Mouse (Mus musculus): ENCODE data around the gene Ankrd13b. TPM values are rescaled to one million over a fixed set of nuclear protein-coding genes. Genes with fewer than 3 reads are reported as not detected.

Gene Ankrd13b
- total RNA-seq, 2 experiments from 2014 or later: 10.6 to 11.6 TPM

- DNase-seq (ENCODE audit: low spot score): peak; percentile 74
Measured at GRCm38 (mm10) chr11:77508068-77509021, 18.9 kb upstream of the Ankrd13b start.

- no peak for DNase-seq (ENCODE audit: low spot score)
Measured at GRCm38 (mm10) chr11:77507426-77507825, 17.9 kb upstream of the Ankrd13b start.

GRCm38 (mm10) chr11:77506941-77507340, 17.5 kb upstream of the Ankrd13b start:
- no peak for DNase-seq (ENCODE audit: low spot score)

GRCm38 (mm10) chr11:77506273-77506672, 16.8 kb upstream of the Ankrd13b start:
- DNase-seq (ENCODE audit: low spot score): no peak

GRCm38 (mm10) chr11:77505291-77505980, 16.0 kb upstream of the Ankrd13b start:
- DNase-seq (ENCODE audit: low spot score): no peak

GRCm38 (mm10) chr11:77504377-77504776, 14.9 kb upstream of the Ankrd13b start:
- no peak for DNase-seq (ENCODE audit: low spot score)

GRCm38 (mm10) chr11:77503511-77503910, 14.0 kb upstream of the Ankrd13b start:
- no peak for DNase-seq (ENCODE audit: low spot score)

- DNase-seq (ENCODE audit: low spot score): no peak
Measured at GRCm38 (mm10) chr11:77502481-77502880, 13.0 kb upstream of the Ankrd13b start.

- no peak for DNase-seq (ENCODE audit: low spot score)
Measured at GRCm38 (mm10) chr11:77501971-77502370, 12.5 kb upstream of the Ankrd13b start.

GRCm38 (mm10) chr11:77501392-77501791, 11.9 kb upstream of the Ankrd13b start:
- peak; percentile 86 for DNase-seq (ENCODE audit: low spot score)

- no peak for DNase-seq (ENCODE audit: low spot score)
Measured at GRCm38 (mm10) chr11:77500361-77501325, 11.2 kb upstream of the Ankrd13b start.

GRCm38 (mm10) chr11:77499354-77499753, 9.9 kb upstream of the Ankrd13b start:
- DNase-seq (ENCODE audit: low spot score): no peak

GRCm38 (mm10) chr11:77498261-77499139, 9.0 kb upstream of the Ankrd13b start:
- DNase-seq (ENCODE audit: low spot score): no peak

- DNase-seq (ENCODE audit: low spot score): no peak
Measured at GRCm38 (mm10) chr11:77497851-77498250, 8.4 kb upstream of the Ankrd13b start.

GRCm38 (mm10) chr11:77497341-77497756, 7.9 kb upstream of the Ankrd13b start:
- DNase-seq (ENCODE audit: low spot score): peak; percentile 64

- no peak for DNase-seq (ENCODE audit: low spot score)
Measured at GRCm38 (mm10) chr11:77495507-77495906, 6.0 kb upstream of the Ankrd13b start.

GRCm38 (mm10) chr11:77494782-77495181, 5.3 kb upstream of the Ankrd13b start:
- DNase-seq (ENCODE audit: low spot score): no peak

GRCm38 (mm10) chr11:77494344-77494676, 4.8 kb upstream of the Ankrd13b start:
- DNase-seq (ENCODE audit: low spot score): no peak

- DNase-seq (ENCODE audit: low spot score): no peak
Measured at GRCm38 (mm10) chr11:77493512-77494343, 4.2 kb upstream of the Ankrd13b start, which contains the start of gene Git1. TSS of gene Git1 (plus strand) at chr11:77493562.
